Mouse (Mus musculus): ENCODE results near the gene Fbxl7. TPM values are rescaled to one million over a fixed set of nuclear protein-coding genes. Genes with fewer than 3 reads are reported as not detected.

The Fbxl7 gene
- polyA plus RNA-seq, 1 experiment: 2.9 TPM

DNA sequence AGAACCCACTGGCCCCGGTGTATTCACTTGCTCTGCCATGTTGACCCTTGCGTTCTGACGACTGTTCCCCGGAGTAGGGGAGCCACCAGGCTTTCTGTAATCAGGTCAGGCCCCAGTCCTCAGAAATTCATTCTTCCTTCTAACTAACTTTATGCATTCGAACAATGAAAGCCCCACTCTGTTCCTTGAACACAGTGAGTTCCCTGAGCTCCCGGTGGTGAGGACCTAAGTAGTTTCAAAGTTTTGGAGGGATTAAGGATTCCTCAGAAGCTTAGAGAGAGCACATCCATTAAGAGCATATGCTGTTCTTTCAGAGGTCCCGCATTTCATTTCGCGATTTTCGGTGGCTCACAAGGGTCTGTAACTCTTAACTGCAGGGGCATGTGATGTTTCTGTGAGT is 341.8 kb downstream of the Fbxl7 start:
- no peaks in the 10 kb centered on the region for H3K27me3 ChIP-seq (replicated peaks; ENCODE audit: control insufficient read depth, insufficient read depth, low read length)
- 83% methylated on average over 10 of the region's 10 CpGs for WGBS
- TF ChIP-seq POLR2A (IDR thresholded peaks at IDR 0.05; ENCODE audit: low read depth, low read length): no peak
- no peak for TF ChIP-seq CTCF (conservative IDR thresholded peaks at IDR 0.05; ENCODE audit: insufficient read depth, insufficient read length, low read depth, low read length)
- H3K27ac ChIP-seq (ENCODE audit: insufficient read depth, low read depth, low read length): no peak overlapping the region
- H3K36me3 ChIP-seq (ENCODE audit: control insufficient read depth, insufficient read depth, low read length): no peaks in the 10 kb centered on the region
- no peak for DNase-seq
- no peaks in the 10 kb centered on the region for H3K4me1 ChIP-seq (ENCODE audit: control insufficient read depth, insufficient read depth, low read length)
- no peak overlapping the region for H3K4me3 ChIP-seq (ENCODE audit: insufficient read depth, low read depth, low read length)

GRCm38 (mm10) chr15:26533997-26534700 is 361.2 kb downstream of the Fbxl7 start:
- no peak for DNase-seq
- Histone ChIP-seq H3K27ac (ENCODE audit: insufficient read depth, low read depth, low read length) (no peak overlapping the region), H3K27me3 (replicated peaks; ENCODE audit: control insufficient read depth, insufficient read depth, low read length) (no peaks in the 10 kb centered on the region), H3K4me1 (ENCODE audit: control insufficient read depth, insufficient read depth, low read length) (no peaks in the 10 kb centered on the region), H3K4me3 (ENCODE audit: insufficient read depth, low read depth, low read length) (no peak overlapping the region), H3K36me3 (ENCODE audit: control insufficient read depth, insufficient read depth, low read length) (no peaks in the 10 kb centered on the region)
- 77% methylated on average over 3 of the region's 3 CpGs for WGBS
- no peak for TF ChIP-seq POLR2A (IDR thresholded peaks at IDR 0.05; ENCODE audit: low read depth, low read length)
- no peak for TF ChIP-seq CTCF (conservative IDR thresholded peaks at IDR 0.05; ENCODE audit: insufficient read depth, insufficient read length, low read depth, low read length)

DNA sequence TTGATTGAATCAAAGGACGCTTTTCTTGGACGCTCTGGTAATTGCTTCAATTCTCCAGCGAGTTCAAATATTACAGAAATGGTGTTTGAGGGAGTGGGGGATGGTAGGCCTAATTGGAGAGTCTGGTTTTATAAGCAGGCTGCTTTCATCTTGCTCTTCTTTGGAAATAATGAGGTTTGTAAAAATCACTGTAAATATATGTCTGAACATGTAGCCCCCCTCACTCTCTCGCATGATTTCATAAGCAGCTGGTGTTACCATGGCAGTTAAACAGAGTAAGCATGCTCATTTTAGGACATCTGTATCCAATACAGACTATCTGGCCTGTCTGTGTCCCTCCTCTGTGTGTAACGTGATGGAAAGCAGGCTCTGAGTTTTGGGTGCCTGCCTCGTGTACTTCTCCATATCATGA is 376.2 kb downstream of the Fbxl7 start:
- no peak for TF ChIP-seq CTCF (conservative IDR thresholded peaks at IDR 0.05; ENCODE audit: insufficient read depth, insufficient read length, low read depth, low read length)
- no peak for TF ChIP-seq POLR2A (IDR thresholded peaks at IDR 0.05; ENCODE audit: low read depth, low read length)
- 75% methylated on average over 6 of the region's 6 CpGs for WGBS
- Histone ChIP-seq H3K27me3 (replicated peaks; ENCODE audit: control insufficient read depth, insufficient read depth, low read length) (no peaks in the 10 kb centered on the region), H3K36me3 (ENCODE audit: control insufficient read depth, insufficient read depth, low read length) (no peaks in the 10 kb centered on the region), H3K27ac (ENCODE audit: insufficient read depth, low read depth, low read length) (no peak overlapping the region), H3K4me3 (ENCODE audit: insufficient read depth, low read depth, low read length) (no peak overlapping the region), H3K4me1 (ENCODE audit: control insufficient read depth, insufficient read depth, low read length) (no peaks in the 10 kb centered on the region)
- DNase-seq: no peak

GRCm38 (mm10) chr15:26501024-26501423 is 394.4 kb downstream of the Fbxl7 start:
- H3K4me1 ChIP-seq (ENCODE audit: control insufficient read depth, insufficient read depth, low read length): no peaks in the 10 kb centered on the region
- H3K4me3 ChIP-seq (ENCODE audit: insufficient read depth, low read depth, low read length): no peak overlapping the region
- DNase-seq: no peak
- H3K27ac ChIP-seq (ENCODE audit: insufficient read depth, low read depth, low read length): no peak overlapping the region
- no peaks in the 10 kb centered on the region for H3K36me3 ChIP-seq (ENCODE audit: control insufficient read depth, insufficient read depth, low read length)
- 64% methylated on average over 4 of the region's 4 CpGs for WGBS
- H3K27me3 ChIP-seq (replicated peaks; ENCODE audit: control insufficient read depth, insufficient read depth, low read length): no peaks in the 10 kb centered on the region
- TF ChIP-seq POLR2A (IDR thresholded peaks at IDR 0.05; ENCODE audit: low read depth, low read length) (no peak), CTCF (conservative IDR thresholded peaks at IDR 0.05; ENCODE audit: insufficient read depth, insufficient read length, low read depth, low read length) (no peak)

All from kidney, adult 2 months (tissue).